Mouse (Mus musculus) layer of hippocampus, postnatal 36 days (tissue): Measurements from ENCODE around the gene Dennd2a. TPM values are rescaled to one million over a fixed set of nuclear protein-coding genes. Genes with fewer than 3 reads are reported as not detected.

ENCODE experiments used
- DNase-seq, 2 experiments: peaks; one replicate each; pipeline ENCODE4 v3.0.0; 2022
- total RNA-seq, 2 experiments: library from RNA; stranded (reverse); gene quantifications; 2 replicates each; pipeline ENCODE4 v1.2.3; 2021

Dennd2a gene
- total RNA-seq, result 10 to 100 TPM; 34.6 to 38.9 TPM

- peak; percentile 88 for DNase-seq
These were observed at the start of gene Dennd2a for GRCm38 (mm10) chr6:39557723-39558261. Gene Dennd2a, minus strand, starts transcription at chr6:39557867.

GRCm38 (mm10) chr6:39607365-39607764, 49.7 kb upstream of the Dennd2a start:
- DNase-seq, result no peak

- no peak for DNase-seq
These were observed 49.2 kb upstream of the Dennd2a start for GRCm38 (mm10) chr6:39606862-39607261.

GRCm38 (mm10) chr6:39606056-39606455, 48.4 kb upstream of the Dennd2a start:
- no peak for DNase-seq

GRCm38 (mm10) chr6:39604565-39604964, 46.9 kb upstream of the Dennd2a start:
- peak; percentile 43 to 56 for DNase-seq

- DNase-seq, result no peak
These were observed 44.2 kb upstream of the Dennd2a start for GRCm38 (mm10) chr6:39601828-39602227.

- DNase-seq, result no peak
These were observed 43.2 kb upstream of the Dennd2a start for GRCm38 (mm10) chr6:39600851-39601250.

- DNase-seq, result peak; percentile 96
These were observed 34.9 kb upstream of the Dennd2a start, which contains the start of gene Ndufb2 for GRCm38 (mm10) chr6:39592401-39593214. Gene Ndufb2, plus strand, starts transcription at chr6:39592574.

GRCm38 (mm10) chr6:39591481-39591880, 33.8 kb upstream of the Dennd2a start:
- no peak for DNase-seq

GRCm38 (mm10) chr6:39585517-39585916, 27.9 kb upstream of the Dennd2a start, which contains the start of gene Gm42420:
Gene Gm42420, plus strand, starts transcription at chr6:39585753.
- DNase-seq, result no peak

- DNase-seq, result no peak
These were observed 23.6 kb upstream of the Dennd2a start for GRCm38 (mm10) chr6:39581087-39581784.

GRCm38 (mm10) chr6:39580558-39580957, 22.9 kb upstream of the Dennd2a start:
- DNase-seq, result no peak

GRCm38 (mm10) chr6:39579552-39579951, 21.9 kb upstream of the Dennd2a start:
- DNase-seq, result no peak

GRCm38 (mm10) chr6:39574951-39575350, 17.3 kb upstream of the Dennd2a start:
- no peak for DNase-seq

GRCm38 (mm10) chr6:39574555-39574869, 16.8 kb upstream of the Dennd2a start:
- DNase-seq, result no peak

- peak; percentile 75 to 78 for DNase-seq
These were observed 16.3 kb upstream of the Dennd2a start, which contains the start of gene Adck2 for GRCm38 (mm10) chr6:39573791-39574554. Gene Adck2, plus strand, starts transcription at chr6:39573873.

GRCm38 (mm10) chr6:39570426-39570825, 12.8 kb upstream of the Dennd2a start:
- no peak for DNase-seq

- no peak for DNase-seq
These were observed 9.9 kb upstream of the Dennd2a start for GRCm38 (mm10) chr6:39567528-39567927.

GRCm38 (mm10) chr6:39562166-39563015, 4.7 kb upstream of the Dennd2a start:
- DNase-seq, result peak; percentile 69 to 81

- no peak for DNase-seq
These were observed 1.7 kb upstream of the Dennd2a start for GRCm38 (mm10) chr6:39559276-39559939.
